Mouse (Mus musculus): Measurements from ENCODE around the gene Eef1a2.

- no peak for TF ChIP-seq POLR2A (IDR thresholded peaks at IDR 0.05; ENCODE audit: insufficient read depth, low read depth, low read length)
- no peak for TF ChIP-seq CTCF (IDR thresholded peaks at IDR 0.05)
These were observed 54.7 kb downstream of the Eef1a2 start for GRCm38 (mm10) chr2:181102161-181102560.

Measured in heart, adult 2 months (tissue).